Mouse (Mus musculus) testis, postnatal 14 days (tissue): ENCODE results near the gene Usp21.
A peak's percentile ranks its signal among the peaks of the same experiment; 100 is the strongest.
"Not testable (repeated sequence)": the region's sequence is repeated elsewhere in the genome, so short reads cannot be mapped to it uniquely, and the experiment has no call there.

Experiments used
- DNase-seq: peaks from one replicate; pipeline ENCODE4 v3.0.0; 2021; ENCODE audit warnings: low spot score

The Usp21 gene

DNA sequence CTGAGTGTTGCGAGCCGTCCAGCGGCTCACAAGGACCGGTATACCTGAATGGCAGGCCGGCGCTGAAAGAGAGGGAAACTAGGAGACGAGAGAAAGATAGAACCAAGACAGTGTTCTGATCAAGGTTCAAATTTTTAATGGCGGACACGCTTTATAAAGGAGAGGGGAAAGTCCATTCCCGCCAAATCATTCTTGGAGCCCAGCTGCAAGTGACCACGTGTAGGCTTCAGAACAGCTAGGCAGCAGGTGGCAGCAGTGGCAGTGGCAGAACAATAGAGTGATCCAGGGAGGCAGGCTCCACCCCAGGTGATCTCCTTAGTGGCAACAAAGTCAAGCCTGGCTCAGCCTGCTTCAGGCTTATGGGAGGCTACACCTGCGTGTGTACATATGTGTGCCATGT is 45.8 kb downstream of the Usp21 start:
- not testable (repeated sequence) for DNase-seq

DNA sequence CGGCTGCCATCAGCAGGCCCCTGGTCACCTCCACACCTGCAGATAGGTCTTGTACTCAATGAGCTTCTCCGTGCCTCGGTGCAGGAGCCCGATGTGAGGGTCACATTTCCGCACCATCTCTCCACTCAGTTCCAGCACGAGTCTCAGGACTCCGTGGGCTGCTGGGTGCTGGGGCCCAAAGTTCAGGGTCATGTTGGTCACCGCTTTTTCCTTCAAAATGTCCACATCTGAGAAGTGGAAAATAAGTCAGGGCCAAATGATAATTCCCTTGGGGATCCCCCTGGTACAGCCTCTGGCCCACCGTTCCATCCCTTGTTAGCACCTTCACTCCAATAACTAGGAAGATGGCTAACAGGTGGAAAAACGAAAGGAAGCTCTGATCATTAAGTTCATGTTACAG is 46.9 kb downstream of the Usp21 start:
- DNase-seq: no peak

DNA sequence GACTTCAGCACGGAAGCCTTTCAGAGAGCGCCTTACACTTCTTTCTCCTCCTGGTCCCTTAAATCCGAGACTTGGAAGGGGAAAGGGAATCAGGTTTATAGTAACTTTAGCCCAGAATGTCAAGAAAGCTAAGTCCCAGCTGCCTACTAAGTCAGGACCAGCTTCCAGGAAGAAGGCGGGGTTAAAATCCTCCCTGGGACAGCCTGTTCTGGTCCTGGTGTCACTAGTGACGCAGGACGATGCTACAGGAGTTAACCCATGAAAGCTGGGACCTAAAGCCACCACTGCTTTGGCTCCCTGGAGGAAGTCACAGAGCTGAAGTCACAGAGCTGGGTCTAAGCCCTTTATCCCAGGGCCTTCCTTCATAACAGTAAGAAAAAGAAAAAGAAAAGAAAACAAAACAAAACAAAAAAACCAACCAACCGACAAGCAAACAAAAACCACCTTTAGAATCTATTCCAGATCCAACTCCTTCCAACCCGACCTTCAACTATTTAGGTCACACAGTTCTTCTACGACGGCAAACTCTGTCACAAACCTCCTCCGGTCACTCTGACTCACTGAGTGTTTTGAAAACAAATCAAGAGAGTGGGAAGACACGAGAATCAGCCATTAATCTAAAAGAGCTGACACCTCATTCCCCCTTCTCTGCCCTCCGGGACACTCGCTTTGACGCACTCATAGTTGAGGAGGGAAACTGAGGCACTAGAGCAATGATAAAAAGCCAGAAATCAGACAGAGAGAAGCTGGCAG is 47.6 kb downstream of the Usp21 start:
- DNase-seq: no peak

DNA sequence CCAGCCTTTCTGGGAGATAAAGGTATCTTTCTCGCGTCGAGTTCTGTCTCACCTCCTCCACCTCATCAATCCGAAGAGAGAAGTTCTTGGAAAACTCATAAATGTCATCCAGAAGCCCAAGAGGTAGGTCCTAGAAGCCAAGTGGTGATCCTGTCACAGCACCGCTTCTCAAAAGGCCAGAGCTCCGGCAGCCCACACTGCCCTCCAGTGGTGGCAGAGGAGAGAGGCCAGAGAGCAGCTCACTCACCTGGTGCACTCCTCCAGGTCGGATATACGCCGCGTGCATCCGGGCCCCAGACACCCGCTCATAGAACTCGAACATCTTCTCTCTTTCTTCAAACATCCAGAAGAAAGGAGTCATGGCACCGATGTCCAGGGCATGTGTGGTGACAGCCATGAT is 49.3 kb downstream of the Usp21 start:
- no peak for DNase-seq

DNA sequence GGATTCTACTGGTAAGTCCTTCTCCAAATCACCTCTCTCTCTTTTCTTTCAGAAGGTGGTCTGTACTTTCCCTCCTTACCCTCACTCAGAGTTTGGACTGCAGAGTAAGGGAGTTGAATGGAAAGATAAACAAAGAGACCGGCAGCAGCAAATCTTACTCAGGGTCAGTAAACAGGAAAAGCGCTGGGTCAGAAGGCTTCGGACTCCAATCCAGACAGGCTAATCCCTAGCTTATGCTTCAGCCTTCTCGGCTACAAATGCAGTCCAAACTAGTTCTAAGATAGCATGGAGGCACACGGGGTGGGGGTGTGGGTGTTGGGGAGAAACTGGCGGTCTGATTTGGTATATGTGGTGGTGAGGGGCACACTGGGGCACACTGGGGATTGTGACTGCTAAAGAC is 50.4 kb downstream of the Usp21 start:
- no peak for DNase-seq

DNA sequence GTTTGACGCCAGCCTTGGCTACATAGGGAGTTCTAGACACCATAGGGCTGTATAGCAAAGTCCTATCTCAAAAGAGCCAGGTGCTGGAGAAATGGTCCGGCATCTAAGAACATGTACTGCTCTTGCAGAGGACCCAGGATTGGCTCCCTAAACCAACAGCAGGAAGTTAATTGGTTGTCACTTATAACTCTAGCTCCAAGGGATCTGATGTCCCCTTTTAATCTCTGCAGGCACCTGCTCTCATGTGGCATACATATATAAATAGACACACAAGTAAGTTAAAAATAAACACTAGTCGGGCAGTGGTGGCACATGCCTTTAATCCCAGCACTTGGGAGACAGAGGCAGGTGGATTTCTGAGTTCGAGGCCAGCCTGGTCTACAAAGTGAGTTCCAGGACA is 52.0 kb downstream of the Usp21 start:
- DNase-seq: no peak

DNA sequence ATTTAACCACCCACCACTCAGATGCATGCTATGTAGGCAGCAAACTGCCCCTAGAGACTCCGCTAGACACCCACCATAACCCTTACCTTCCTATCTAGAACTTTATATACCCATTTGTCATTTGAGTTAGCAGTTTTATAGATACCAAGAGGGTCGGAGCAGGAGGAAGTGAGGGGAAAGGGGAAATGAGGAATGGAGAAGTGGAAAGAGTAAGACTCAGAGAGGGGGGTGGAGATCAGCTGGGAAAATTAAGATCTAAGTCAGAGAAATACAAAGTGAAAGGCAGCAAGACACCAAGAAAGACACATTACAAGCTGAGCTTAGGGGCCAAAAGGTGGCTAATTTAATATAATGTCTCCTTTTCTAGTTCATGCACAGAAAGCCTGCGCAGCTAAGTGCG is 53.3 kb downstream of the Usp21 start:
- DNase-seq: no peak

DNA sequence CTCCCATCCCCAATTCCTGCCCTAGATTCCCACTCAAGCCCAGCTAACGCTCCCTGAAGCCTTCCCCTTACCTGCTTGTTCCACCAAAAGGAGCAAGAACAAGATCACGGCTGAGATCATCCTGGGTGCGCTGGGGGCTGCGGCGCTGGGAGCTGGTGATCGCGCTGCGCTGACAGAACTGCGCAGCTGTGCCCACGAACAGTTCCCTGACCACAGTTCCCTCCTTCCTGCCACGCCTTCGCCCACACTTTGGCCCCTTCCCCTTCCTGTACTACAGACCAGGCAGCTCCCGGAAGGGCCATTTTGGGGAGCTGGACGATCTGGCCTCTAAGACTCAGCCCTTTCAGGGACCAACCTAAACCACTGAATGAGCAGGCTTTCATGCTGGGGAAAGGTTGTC is 53.7 kb downstream of the Usp21 start, which contains the start of gene Fcer1g:
Fcer1g (minus strand) TSS at position 240 of the 400 bp plus-strand sequence.
- no peak for DNase-seq

DNA sequence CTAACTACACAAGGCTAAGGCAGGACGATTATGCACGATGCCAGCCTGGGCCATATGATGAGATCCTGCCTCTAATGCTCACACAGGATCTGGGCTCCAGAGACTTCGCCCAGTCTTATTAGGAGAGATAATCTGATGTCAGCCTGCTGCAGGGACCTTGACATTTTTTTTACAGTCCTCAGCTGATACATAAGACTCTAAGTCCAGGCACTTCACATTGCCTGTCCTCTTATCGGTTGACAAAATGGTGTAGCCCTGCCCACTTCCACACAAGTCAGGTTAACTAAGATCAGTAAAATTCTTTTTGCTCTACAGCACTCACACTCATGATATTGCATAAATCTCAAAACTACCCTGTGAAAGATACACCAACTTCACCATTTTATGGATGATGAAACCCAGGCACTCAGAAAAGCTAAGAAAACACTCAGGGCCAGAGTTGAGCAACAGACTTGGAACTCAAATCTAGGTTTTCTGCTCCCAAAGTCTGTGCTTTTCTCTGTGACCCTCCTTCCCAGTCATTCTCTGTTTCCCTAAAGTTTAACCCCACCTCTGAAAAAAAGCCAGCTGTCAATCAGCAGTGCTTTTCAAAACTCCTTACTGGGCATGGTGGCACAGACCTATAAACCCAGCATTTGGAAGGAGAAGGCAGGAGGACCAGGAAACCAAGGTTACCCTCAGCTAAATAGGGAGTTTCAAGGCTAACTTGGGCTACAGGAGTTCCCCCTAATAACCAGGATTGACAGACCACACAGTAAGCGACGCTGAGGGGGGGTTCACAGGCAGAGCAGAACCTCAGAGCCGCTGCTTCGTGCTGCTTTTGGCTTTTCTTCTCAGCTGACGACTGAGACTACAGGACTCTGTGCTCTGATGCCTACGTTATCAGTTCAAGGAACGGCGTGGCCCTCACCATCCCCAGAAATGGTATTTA is 54.7 kb downstream of the Usp21 start:
- peak; percentile 47 for DNase-seq

DNA sequence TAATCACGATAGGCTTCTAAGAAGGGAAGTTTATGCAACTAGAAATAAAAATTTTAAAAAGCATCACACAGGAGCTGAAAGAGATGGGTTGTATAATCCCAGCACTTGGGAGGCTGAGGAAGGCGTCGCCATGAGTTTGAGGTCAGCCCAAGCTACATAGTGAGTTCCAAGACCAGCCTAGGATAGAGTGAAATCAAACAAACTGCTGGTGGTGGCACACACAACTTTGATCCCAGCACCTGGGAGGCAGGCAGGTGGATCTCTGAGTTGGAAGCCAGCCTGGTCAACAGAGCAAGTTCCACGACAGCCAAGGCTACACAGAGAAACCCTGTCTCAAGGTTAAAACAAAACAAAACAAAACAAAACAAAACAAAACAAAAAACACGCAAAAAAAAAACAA is 55.4 kb downstream of the Usp21 start:
- DNase-seq: no peak
